Mouse (Mus musculus) kidney, postnatal 0 days (tissue): ENCODE results near the gene Hemk1. TPM values are rescaled to one million over a fixed set of nuclear protein-coding genes. Genes with fewer than 3 reads are reported as not detected.

Source experiments
- ATAC-seq: fragments of 200-750 bp; cut with Nextera tagmentation; replicated peaks from 2 replicates; pipeline ENCODE4 v1.8.0; 2017; ENCODE audit warnings: low read depth, moderate number of reproducible peaks, moderate TSS enrichment, moderate library complexity; ENCODE audit not compliant: low FRiP score
- DNase-seq: peaks from one replicate; pipeline ENCODE4 v3.0.0-alpha.2; 2016; ENCODE audit warnings: low spot score
- H3K27ac ChIP-seq: fragments of 300-500 bp; sonication (generic); 2 replicates; pipeline ENCODE4 v1.5.1; 2014; ENCODE audit warnings: mild to moderate bottlenecking
- H3K27me3 ChIP-seq: fragments of 300-500 bp; sonication (generic); 2 replicates; pipeline ENCODE4 v1.6.1; 2014; ENCODE audit warnings: low read length, mixed read lengths; ENCODE audit not compliant: insufficient read depth
- H3K36me3 ChIP-seq: fragments of 300-500 bp; sonication (generic); 2 replicates; pipeline ENCODE4 v1.6.1; 2014; ENCODE audit warnings: low read length, mixed read lengths; ENCODE audit not compliant: insufficient read depth
- H3K4me1 ChIP-seq: fragments of 300-500 bp; sonication (generic); replicated peaks from 2 replicates; pipeline ENCODE4 v1.6.1; 2014; ENCODE audit warnings: antibody characterized with exemption, low read length, mixed read lengths; ENCODE audit not compliant: insufficient read depth
- H3K4me2 ChIP-seq: fragments of 300-500 bp; sonication (generic); 2 replicates; pipeline ENCODE4 v1.6.1; 2014; ENCODE audit warnings: mild to moderate bottlenecking, low read length, moderate library complexity, mixed read lengths
- H3K4me3 ChIP-seq: fragments of 300-500 bp; sonication (generic); replicated peaks from 2 replicates; pipeline ENCODE4 v1.5.1; 2014; ENCODE audit warnings: low read depth, low read length
- H3K9ac ChIP-seq: fragments of 300-500 bp; sonication (generic); 2 replicates; pipeline ENCODE4 v1.6.1; 2014; ENCODE audit warnings: low read depth, low read length
- H3K9me3 ChIP-seq: fragments of 300-500 bp; sonication (generic); replicated peaks from 2 replicates; pipeline ENCODE4 v1.6.1; 2016; ENCODE audit warnings: low read length, inconsistent platforms, mixed read lengths
- CTCF ChIP-seq: IDR thresholded peaks from 2 replicates; pipeline ENCODE4 v1.5.1; 2016; ENCODE audit warnings: antibody characterized with exemption, low read depth, mild to moderate bottlenecking, moderate library complexity
- WGBS: fragments of 180-500 bp; shearing (Covaris S2); extraction: QIAGEN DNeasy Blood & Tissue Kit; methylation state at CpG from one replicate; pipeline ENCODE4 v1.1.7; 2014; 5-methylcytosine and 5-hydroxymethylcytosine counted together
- polyA plus RNA-seq: library from polyadenylated mRNA; unstranded; fragments of >200 nt; fragmentation: Nextera tagmentation; extraction: Ambion mirVana; gene quantifications from 2 replicates; pipeline ENCODE4 v1.2.1, GENCODE M21; 2015

The Hemk1 gene
- polyA plus RNA-seq, 1 experiment from 2014 or later: 10.1 TPM

DNA sequence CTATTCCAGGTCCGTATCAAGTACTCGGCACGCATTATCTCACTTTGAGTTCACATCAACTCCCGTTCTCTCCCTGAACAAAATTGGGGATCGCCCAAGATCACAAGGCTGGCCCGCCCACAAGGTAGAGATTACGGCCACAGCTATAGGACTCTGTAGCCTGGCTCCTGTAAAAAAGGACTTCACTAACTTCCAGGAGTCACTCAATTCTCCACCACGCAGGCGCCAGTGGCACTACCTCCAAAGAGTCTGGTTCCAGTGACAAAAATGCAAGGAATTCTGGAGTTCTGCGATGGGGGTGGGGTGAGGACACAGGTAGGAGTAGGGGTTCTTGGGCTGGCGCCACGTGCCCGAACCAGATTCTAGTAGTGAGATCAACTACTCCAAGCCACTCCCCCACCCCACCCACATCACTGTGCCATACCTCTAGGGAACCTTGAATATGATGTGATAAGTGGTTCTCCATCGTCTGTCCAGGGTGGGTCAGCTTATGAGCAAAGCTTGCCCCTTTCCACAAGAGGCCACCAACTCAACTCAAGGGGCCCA lies 50.0 kb downstream of the Hemk1 start:
- WGBS: 89% methylated on average over 14 of the region's 14 CpGs
- Histone ChIP-seq H3K4me1 (0 out of 2 replicates have a peak, but pooled peaks cover 7% of the 10 kb centered on the region), H3K9ac (no peak overlapping the region), H3K4me2 (peak overlapping the region; percentile 84), H3K4me3 (no peak overlapping the region), H3K27ac (no peak overlapping the region), H3K9me3 (no peaks in the 10 kb centered on the region), H3K36me3 (no peaks in the 10 kb centered on the region), H3K27me3 (no peaks in the 10 kb centered on the region)
- DNase-seq (no peak), ATAC-seq (no peak)
- TF ChIP-seq CTCF: no peak

DNA sequence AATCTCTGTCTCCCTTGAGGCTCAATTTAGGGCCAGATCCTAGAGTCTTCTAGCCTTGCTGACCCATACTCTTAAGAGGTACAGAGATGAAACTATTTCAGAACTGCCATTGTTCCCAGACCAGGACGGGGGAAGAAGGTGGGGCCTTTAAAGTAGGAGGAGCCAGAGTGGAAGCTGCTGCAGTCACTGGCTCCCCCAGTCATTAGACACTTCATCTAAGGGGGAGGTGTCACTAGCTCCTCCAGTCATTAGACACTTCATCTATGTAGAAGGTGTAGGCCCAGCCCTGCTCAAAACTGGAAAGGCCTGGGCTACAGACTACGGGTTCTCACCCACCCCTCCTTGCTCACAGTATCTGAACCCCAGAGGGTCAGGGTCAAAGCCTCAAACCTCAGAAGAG lies 50.9 kb downstream of the Hemk1 start:
- DNase-seq (no peak), ATAC-seq (no peak)
- no peak for TF ChIP-seq CTCF
- H3K4me2 ChIP-seq: no peak overlapping the region
- WGBS: 65% methylated on average over 2 of the region's 2 CpGs
- 0 out of 2 replicates have a peak, but pooled peaks cover 7% of the 10 kb centered on the region for H3K4me1 ChIP-seq
- H3K36me3 ChIP-seq: no peaks in the 10 kb centered on the region
- no peak overlapping the region for H3K4me3 ChIP-seq
- no peak overlapping the region for H3K27ac ChIP-seq
- no peak overlapping the region for H3K9ac ChIP-seq
- no peaks in the 10 kb centered on the region for H3K27me3 ChIP-seq
- H3K9me3 ChIP-seq: no peaks in the 10 kb centered on the region

DNA sequence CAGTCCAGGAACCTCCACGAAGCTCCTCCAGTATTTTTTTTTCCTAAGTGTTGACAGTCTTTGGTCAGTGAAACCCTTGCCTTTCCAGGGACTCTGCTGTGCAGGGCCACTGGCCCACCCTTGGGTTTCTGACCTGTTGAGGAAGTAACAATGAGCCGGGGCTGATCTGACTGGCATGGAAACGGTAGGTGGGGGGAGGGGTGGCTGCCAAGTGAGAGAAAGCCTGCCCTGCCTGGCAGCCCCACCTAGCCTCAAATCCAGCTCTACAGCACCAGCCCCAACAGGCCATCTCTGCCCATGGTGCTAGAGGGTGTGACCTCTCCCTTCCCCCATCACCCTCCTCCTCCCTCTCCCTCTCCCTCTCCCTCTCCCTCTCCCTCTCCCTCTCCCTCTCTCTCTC lies 53.1 kb downstream of the Hemk1 start:
- Histone ChIP-seq H3K27ac (no peak overlapping the region), H3K4me1 (peaks cover 9% of the 10 kb centered on the region; the same call in 1 of the 2 replicates), H3K9ac (no peak overlapping the region), H3K36me3 (no peaks in the 10 kb centered on the region), H3K9me3 (no peaks in the 10 kb centered on the region), H3K4me3 (no peak overlapping the region), H3K4me2 (no peak overlapping the region), H3K27me3 (no peaks in the 10 kb centered on the region)
- WGBS: 20% methylated on average over 3 of the region's 3 CpGs
- ATAC-seq (no peak), DNase-seq (no peak)
- no peak for TF ChIP-seq CTCF

GRCm38 (mm10) chr9:107282951-107283350 lies 55.2 kb downstream of the Hemk1 start:
- Histone ChIP-seq H3K9me3 (no peaks in the 10 kb centered on the region), H3K27ac (no peak overlapping the region), H3K27me3 (no peaks in the 10 kb centered on the region), H3K9ac (no peak overlapping the region), H3K4me3 (no peak overlapping the region), H3K4me2 (no peak overlapping the region), H3K36me3 (no peaks in the 10 kb centered on the region), H3K4me1 (peaks cover 14% of the 10 kb centered on the region)
- 88% methylated on average over 9 of the region's 9 CpGs for WGBS
- TF ChIP-seq CTCF: no peak
- DNase-seq (no peak), ATAC-seq (no peak)

DNA sequence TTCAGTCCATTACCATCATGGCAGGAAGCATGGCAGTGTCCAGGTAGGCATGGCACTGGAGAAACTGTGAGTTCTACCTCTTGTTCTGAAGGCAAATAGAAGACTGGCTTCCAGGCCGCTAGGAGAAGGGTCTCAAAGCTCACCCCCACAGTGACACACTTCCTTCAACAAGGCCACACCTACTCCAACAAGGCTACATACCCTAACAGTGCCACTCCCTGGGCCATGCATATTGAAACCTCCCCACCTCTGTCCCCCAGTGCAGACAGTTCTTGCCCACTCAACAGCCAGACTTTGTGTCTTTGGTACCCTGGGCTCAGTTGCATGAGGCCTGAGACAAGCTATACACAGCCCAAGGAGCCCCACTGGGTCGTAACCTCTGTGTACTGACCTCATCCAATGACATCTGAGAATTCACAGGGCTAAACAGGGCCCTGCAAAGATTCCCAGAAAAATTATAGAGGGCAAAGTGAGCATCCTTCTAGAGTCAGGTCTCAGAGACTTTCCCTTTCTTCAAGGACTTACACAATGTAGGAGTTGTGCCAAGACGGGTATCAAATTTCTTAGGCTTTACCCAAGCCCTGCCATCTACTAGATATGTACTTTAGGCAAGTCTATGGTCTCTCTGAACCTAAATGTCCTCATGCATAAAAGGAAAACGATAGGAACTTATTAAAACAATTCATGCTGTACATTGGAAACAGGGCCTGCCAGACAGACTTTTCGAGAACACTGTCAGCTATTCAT lies 56.7 kb downstream of the Hemk1 start:
- Histone ChIP-seq H3K27ac (no peak overlapping the region), H3K9me3 (no peaks in the 10 kb centered on the region), H3K4me2 (no peak overlapping the region), H3K27me3 (no peaks in the 10 kb centered on the region), H3K4me3 (no peak overlapping the region), H3K36me3 (no peaks in the 10 kb centered on the region), H3K9ac (no peak overlapping the region), H3K4me1 (peaks cover 14% of the 10 kb centered on the region)
- no peak for TF ChIP-seq CTCF
- no peak for DNase-seq
- ATAC-seq: no peak
- 85% methylated on average over 5 of the region's 5 CpGs for WGBS

DNA sequence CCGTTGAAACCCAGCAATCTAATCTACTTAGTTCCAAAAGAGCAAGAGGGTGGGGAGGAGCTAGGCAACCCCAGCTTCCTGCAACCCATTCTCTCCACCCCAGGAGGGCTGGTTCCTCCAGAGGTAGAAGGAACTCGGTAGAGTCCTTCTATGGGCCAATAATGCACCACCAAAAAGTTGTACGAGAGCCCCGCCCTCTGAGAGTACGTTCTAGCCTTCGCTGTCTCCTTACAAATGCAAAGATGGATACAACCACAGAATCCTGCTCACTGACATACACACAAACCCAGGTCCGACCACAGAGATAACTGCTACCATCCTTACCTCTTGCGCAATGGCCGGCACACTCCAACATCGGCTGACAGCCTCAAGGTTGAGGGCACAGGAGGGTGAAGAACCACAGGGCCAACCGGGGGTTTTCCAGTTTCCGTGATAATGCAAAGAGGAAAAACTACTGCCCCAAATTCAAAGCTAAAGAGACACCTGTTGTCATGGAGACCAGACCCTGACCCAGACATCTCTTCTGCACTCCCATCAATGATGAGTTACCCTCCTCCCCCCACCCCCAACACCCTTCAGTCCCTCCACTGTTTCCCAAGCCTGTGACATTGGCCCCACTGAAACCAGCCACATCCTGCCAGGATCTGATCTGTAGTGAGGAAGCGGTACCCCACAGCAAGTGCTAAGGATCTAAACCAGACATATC lies 57.7 kb downstream of the Hemk1 start:
- Histone ChIP-seq H3K9ac (no peak overlapping the region), H3K36me3 (no peaks in the 10 kb centered on the region), H3K27ac (no peak overlapping the region), H3K4me2 (peak overlapping the region; percentile 31; the same call in 1 of the 2 replicates), H3K9me3 (no peaks in the 10 kb centered on the region), H3K4me1 (peaks cover 14% of the 10 kb centered on the region), H3K27me3 (no peaks in the 10 kb centered on the region), H3K4me3 (0 out of 2 replicates have a peak overlapping the region, but pooled peaks have one; percentile 9)
- no peak for DNase-seq
- TF ChIP-seq CTCF: no peak
- ATAC-seq: no peak
- WGBS: 59% methylated on average over 13 of the region's 13 CpGs
